Mouse (Mus musculus): Measurements from ENCODE around the gene Pip4p1. TPM values are rescaled to one million over a fixed set of nuclear protein-coding genes. Genes with fewer than 3 reads are reported as not detected.
"Not testable (repeated sequence)": the region's sequence is repeated elsewhere in the genome, so short reads cannot be mapped to it uniquely, and the experiment has no call there.

Pip4p1 gene
- polyA plus RNA-seq (2012; rRNA removed), result 79.4 and 104 TPM in 2 replicates

DNA sequence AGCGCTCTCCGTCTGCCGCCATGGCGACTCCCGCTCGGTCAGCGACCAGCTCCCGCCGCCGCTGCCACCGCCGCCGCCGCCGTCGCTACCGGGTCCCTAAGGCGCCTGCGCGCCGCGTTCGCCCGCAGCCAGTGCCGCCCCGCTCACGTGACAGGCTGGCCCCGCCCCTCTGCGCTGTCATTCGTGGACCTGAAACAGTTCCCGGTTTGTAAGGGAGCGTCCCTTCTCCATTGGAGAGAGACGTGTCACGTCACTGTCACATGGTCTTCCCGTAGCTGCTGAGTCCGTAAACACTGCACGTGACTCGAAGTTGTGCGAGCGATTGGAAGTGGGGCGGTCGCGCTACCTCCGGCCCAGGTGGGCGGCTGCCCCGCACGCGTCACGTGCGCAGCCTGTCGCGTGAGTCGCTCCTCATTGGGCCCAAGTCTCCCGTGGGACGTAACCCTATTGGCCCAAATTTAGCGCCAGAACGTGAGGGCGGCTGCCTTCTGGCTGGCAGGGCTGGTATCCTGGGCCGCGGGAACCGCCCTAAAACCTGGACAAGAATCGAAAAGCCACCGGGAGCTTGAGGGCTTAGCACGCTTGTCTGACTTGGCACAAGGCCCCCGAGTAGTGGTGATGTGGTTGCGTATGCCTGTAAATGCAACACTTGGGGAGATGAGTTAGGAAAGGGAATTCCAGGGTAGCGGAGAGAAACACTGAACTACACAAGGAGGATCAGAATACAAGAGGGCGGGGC, at the start of gene Pip4p1, which contains the start of gene Pnp:
Gene Pip4p1, minus strand, starts transcription at position 103 of the 739 bp plus-strand sequence.
Gene Pnp, plus strand, starts transcription at position 329 of the 739 bp plus-strand sequence.
- peak; percentile 97 for DNase-seq (ENCODE audit: low spot score)

DNA sequence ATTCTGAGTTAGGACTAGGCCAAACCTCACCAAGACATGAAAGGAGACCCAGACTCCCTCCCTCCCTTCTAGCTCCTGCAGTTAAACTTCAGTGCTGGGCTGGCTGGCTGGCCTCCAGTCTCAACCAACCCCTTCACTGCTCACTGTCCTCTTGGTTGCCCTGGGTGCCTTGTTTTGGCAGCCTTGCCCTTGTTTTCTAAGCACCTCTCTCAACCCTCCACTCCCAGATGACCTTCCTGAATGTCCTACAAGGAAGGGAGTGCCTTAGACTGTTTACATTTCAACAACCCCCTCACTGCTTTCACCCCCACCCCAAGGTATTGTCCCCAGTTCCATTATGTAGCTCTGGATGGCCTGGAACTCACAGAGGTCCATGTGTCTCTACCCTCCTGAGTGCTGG, 49.0 kb upstream of the Pip4p1 start:
- DNase-seq (ENCODE audit: low spot score), result no peak

- not testable (repeated sequence) for DNase-seq (ENCODE audit: low spot score)
Observed at GRCm38 (mm10) chr14:50978451-50978850, 47.8 kb upstream of the Pip4p1 start.

GRCm38 (mm10) chr14:50976674-50977073, 46.0 kb upstream of the Pip4p1 start:
- no peak for DNase-seq (ENCODE audit: low spot score)

DNA sequence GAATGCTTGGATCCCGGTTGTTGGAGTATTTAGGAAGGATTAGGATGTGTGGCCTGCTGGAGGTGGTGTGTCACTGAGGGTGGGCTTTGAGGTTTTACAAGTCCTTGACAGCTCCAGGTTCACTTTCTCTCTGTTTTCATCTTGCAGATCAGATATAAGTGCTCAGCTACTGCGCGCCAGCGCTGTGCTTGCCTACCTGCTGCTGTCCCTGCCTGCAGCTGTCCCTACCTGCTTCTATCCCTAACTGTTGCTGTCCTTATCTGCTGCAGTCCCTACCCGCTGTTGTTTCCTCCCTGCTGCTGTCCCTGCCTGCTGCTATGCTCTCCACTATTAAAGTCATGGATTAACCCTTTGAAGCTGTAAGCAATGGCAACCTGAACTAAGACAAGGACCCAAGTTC, 44.3 kb upstream of the Pip4p1 start:
- DNase-seq (ENCODE audit: low spot score), result no peak

GRCm38 (mm10) chr14:50973700-50974099, 43.0 kb upstream of the Pip4p1 start:
- no peak for DNase-seq (ENCODE audit: low spot score)

DNA sequence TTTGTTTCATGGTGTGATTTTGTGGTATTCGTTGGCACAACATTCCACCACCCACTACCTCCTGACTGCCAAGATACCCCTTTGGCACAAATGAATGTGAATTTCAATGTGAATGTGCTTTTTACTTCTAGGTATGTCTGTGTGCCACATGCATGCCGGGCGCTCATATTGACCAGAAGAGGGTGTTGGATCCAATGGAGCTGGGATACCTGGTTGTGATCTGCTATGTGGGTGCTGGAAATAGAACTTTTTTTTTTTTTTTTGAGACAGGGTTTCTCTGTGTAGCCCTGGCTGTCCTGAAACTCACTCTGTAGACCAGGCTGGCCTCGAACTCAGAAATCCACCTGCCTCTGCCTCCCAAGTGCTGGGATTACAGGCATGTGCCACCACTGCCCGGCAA, 42.4 kb upstream of the Pip4p1 start:
- not testable (repeated sequence) for DNase-seq (ENCODE audit: low spot score)

DNA sequence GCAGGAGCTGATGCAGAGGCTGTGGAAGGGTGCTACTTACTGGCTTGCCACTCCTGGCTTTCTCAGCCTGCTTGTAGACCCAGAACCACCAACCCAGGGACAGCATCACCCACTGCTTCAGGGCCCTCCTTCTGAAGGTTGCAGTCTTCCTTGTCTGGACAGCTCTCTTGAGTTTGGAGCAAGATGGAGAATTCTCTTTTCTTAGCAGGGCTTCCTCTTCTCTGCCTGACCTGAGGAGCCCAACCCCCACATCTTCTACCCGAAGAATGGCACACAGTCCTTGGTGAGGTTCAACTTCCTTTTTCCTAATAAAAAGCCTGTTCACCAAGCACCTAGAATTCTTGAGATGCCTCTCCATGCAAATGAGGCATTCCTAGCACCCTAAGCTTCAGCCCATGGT, 40.2 kb upstream of the Pip4p1 start:
- no peak for DNase-seq (ENCODE audit: low spot score)

DNA sequence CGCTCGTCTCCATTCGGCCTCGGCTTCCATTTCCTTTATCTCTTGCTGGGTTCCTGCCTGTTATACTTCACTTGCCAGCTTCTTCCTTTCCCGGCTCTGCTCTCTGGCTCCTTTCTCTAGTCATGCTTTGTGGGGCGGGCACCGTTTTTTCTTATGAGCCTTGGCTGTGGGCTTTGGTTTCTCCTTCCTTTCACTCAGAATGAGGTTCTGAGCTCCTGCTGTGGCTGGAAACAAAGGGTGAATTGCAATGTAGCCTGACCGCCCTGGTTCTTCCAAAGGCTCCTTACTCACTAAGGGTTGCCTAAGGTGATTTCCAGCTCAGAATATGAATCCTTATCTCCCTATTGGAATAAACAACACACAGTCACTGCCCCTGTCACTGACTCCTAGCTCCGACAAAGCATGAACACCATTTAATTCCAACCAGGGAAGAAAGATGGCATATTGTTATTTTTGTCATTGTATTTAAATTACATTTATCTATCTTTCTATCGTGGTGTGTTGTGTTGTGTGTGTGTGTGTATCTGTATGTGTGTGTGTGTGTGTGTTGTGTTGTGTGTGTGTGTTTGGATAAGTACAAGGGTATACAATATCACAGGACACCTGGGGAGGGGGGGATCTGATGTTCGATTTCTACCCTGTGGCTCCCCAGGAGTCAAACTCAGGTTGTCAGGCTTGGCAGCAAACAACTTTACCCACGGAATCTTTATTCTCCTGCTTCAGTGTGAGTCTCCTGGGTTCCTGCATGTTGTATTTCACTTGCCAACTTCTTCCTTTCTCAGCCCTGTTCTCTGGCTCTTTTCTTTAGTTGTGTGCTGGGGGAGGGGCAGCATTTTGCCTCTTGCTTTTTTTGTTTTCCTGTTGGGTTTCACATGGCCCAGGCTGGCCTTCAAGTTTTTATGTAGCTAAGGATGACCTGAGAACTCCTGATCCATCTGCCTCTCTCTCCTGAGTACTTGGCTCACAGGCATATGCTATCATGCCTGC, 39.2 kb upstream of the Pip4p1 start:
- no peak for DNase-seq (ENCODE audit: low spot score)

- DNase-seq (ENCODE audit: low spot score), result no peak
Observed at GRCm38 (mm10) chr14:50969041-50969440, 38.4 kb upstream of the Pip4p1 start.

- no peak for DNase-seq (ENCODE audit: low spot score)
Observed at GRCm38 (mm10) chr14:50968216-50968980, 37.7 kb upstream of the Pip4p1 start.

DNA sequence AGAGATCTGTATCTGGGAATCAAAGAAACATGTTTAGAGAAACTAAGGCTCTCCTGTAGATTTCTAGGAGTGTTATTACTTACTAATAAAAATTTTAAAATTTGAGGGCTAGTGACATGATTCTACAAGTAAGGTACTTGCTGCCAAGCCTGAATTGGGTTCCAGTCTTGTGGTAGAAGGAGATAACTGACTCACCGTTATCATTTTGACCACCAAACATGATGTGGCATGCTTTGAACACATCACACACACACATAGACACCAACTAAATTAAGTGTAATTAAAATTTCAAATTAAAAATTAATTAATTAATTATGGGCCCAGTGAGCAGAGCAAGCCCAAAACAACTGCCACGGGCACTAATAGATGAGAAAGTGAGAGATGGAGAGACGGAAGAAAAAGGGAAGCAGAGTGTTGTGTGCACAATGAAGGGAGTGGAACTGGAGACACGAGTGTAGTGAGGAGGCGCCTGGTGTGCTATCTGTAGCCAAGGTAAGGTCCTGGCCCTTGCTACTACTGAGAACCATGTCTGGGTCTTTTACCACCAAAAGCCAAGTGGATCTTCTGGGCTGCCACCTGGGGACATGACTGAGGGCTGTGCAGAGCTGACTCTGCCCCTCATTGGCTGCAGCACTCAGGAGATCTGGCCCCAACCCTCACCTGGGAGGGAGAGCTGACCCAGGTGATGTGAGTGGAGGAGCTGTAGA, 27.8 kb upstream of the Pip4p1 start:
- not testable (repeated sequence) for DNase-seq (ENCODE audit: low spot score)

GRCm38 (mm10) chr14:50957146-50957545, 26.5 kb upstream of the Pip4p1 start:
- not testable (repeated sequence) for DNase-seq (ENCODE audit: low spot score)

DNA sequence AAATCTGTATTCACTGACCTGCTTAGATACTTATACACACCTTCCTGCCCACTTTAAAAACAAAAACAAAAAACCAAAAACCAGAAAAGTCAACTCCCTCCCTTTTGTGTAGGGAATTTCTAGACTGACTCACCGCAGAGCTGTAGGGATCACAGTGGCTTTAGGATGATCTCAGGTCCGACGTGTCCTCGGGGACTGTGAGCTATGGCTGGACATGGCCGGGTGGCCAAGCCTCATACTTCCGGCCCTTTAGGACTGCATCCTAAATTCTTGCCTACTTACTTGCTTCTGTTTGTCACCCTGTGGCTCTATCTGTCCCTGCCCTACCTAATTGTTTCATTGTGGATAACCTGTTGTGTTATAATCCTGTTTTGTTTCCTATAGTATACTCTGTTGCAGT, 26.1 kb upstream of the Pip4p1 start:
- not testable (repeated sequence) for DNase-seq (ENCODE audit: low spot score)

DNA sequence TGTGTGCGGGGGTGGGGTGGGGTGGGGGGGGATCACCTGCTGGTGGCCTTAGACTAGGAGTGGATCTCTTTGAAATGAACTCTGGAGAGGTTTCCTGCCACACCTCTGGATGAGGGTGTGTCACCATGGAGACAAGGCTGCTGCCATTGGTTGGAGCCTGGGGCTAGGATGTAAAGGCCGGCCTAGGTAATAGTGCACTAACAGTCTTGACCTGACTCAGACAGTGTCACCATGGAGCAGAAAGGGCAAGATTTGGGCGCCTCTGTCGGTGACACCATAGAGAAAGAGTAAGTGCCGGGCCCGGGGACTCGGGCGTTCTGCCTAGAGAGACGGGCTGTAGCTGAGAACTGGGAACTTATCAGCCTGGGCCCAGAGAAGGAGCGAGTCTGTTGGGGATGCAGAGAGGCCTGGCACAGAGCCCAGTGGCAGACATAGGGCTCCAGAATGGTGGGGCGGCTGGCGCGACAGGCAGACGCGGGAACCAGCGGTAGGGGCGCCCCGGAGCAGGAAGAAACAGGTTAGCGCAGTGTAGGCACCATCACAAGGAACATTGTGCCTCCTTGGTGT, 25.4 kb upstream of the Pip4p1 start, which contains the start of gene Pnp2:
Gene Pnp2, plus strand, starts transcription at position 51 of the 567 bp plus-strand sequence.
- peak; percentile 29 for DNase-seq (ENCODE audit: low spot score)

DNA sequence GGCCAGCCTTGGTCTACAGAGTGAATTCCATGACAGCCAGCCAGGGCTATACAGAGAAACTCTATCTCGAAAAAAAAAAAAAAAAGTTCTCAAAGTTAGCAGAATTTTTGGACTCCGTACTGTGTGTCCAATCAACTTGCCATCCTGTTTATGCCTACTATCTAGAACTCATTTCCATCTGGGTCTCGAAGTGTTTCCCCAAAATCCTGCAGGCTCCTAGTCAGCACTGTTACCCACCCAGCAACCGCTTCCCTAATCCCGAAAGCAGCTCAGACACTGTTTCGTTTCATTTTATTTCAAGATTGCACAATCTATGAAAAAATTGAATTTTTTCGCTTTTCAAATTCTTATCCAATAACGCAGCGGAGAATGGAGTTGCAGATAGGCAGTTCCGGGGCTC, 24.8 kb upstream of the Pip4p1 start:
- DNase-seq (ENCODE audit: low spot score), result no peak

DNA sequence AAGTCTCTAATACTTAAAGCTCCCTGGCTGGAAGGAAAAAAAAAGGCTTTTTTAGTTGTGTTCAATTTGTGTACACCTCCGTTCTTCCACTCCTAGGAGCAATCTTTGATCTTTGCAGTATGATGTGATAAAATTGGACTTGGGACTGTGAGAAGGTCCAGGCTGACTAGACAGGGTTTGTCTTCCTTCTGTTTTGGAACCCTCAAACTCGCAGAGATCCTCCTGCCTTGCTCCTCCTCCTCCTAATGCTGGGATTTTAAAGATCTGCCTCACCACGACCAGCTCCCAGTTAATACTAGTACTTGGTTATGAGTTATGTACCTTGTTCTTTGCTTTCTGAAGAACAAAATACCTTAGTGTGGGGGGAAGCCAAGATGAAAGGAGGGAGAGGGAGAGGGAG, 14.9 kb upstream of the Pip4p1 start:
- not testable (repeated sequence) for DNase-seq (ENCODE audit: low spot score)

GRCm38 (mm10) chr14:50945081-50945480, 14.4 kb upstream of the Pip4p1 start:
- not testable (repeated sequence) for DNase-seq (ENCODE audit: low spot score)

DNA sequence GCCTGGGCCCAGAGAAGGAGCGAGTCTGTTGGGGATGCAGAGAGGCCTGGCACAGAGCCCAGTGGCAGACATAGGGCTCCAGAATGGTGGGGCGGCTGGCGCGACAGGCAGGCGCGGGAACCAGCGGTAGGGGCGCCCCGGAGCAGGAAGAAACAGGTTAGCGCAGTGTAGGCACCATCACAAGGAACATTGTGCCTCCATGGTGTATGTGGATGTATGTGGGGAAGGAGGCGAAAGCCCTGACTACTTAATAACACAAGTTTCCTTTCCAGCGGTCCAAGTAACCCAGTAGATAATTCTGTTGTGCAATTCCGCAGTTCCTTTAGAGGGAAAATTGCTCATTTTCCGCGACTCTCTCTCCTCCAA, 14.0 kb upstream of the Pip4p1 start:
- not testable (repeated sequence) for DNase-seq (ENCODE audit: low spot score)

DNA sequence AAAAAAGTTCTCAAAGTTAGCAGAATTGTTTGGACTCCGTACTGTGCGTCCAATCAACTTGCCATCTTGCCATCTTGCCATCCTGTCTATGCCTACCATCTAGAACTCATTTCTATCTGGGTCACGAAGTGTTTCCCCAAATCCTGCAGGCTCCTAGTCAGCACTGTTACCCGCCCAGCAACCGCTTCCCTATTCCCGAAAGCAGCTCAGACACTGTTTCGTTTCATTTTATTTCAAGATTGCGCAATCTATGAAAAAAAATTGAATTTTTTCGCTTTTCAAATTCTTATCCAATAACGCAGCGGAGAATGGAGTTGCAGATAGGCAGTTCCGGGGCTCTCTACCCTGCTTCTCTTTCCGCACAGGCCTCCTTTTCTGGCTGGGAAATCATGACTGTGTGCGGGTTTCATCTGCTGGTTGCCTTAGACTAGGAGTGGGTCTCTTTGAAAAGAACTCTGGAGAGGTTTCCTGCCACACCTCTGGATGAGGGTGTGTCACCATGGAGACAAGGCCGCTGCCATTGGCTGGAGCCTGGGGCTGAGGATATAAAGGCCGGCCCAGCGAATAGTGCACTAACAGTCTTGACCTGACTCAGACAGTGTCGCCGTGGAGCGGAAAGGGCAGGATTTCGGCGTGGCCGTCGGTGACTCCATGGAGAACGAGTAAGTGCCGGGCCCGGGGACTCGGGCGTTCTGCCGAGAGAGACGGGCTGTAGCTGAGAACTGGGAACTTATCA, 13.4 kb upstream of the Pip4p1 start, which contains the start of gene Gm49342:
Gene Gm49342, plus strand, starts transcription at position 586 of the 736 bp plus-strand sequence.
- DNase-seq (ENCODE audit: low spot score), result peak; percentile 97
